Mouse (Mus musculus) heart, embryonic 16.5 days (tissue): ENCODE results near the gene Dcxr. TPM values are rescaled to one million over a fixed set of nuclear protein-coding genes. Genes with fewer than 3 reads are reported as not detected.
"Not testable (repeated sequence)": the region's sequence is repeated elsewhere in the genome, so short reads cannot be mapped to it uniquely, and the experiment has no call there.

ENCODE experiments used
- ATAC-seq: fragments of 200-750 bp; cut with Nextera tagmentation; replicated peaks from 2 replicates; pipeline ENCODE4 v1.8.0; 2017; ENCODE audit warnings: moderate number of reproducible peaks; ENCODE audit not compliant: insufficient read depth, low FRiP score; ENCODE audit errors: extremely low read depth
- H3K27ac ChIP-seq: fragments of 300-500 bp; sonication (generic); 2 replicates; pipeline ENCODE4 v1.5.1; 2014; ENCODE audit warnings: mild to moderate bottlenecking, low read length, control low read depth, moderate library complexity
- H3K27me3 ChIP-seq: fragments of 300-500 bp; sonication (generic); 2 replicates; pipeline ENCODE4 v1.6.1; 2014; ENCODE audit warnings: low read length, mixed read lengths; ENCODE audit not compliant: control insufficient read depth, insufficient read depth
- H3K36me3 ChIP-seq: fragments of 300-500 bp; sonication (generic); 2 replicates; pipeline ENCODE4 v1.6.1; 2014; ENCODE audit not compliant: control insufficient read depth, insufficient read depth
- H3K4me1 ChIP-seq: fragments of 300-500 bp; sonication (generic); 2 replicates; pipeline ENCODE4 v1.6.1; 2014; ENCODE audit warnings: low read length, mixed read lengths; ENCODE audit not compliant: control insufficient read depth, insufficient read depth
- H3K4me2 ChIP-seq: fragments of 300-500 bp; sonication (generic); 2 replicates; pipeline ENCODE4 v1.6.1; 2014; ENCODE audit warnings: low read depth, mild to moderate bottlenecking, control low read depth, low read length
- H3K4me3 ChIP-seq: fragments of 300-500 bp; sonication (generic); 2 replicates; pipeline ENCODE4 v1.5.1; 2014; ENCODE audit warnings: mild to moderate bottlenecking, control low read depth, low read length
- H3K9ac ChIP-seq: fragments of 300-500 bp; sonication (generic); 2 replicates; pipeline ENCODE4 v1.6.1; 2014; ENCODE audit warnings: low read length, control low read depth
- H3K9me3 ChIP-seq: fragments of 300-500 bp; sonication (generic); replicated peaks from 2 replicates; pipeline ENCODE4 v1.6.1; 2016; ENCODE audit warnings: low read length; ENCODE audit not compliant: control insufficient read depth
- WGBS: fragments of 180-500 bp; shearing (Covaris S2); extraction: QIAGEN DNeasy Blood & Tissue Kit; methylation state at CpG from one replicate; pipeline ENCODE4 v1.1.7; 2014; 5-methylcytosine and 5-hydroxymethylcytosine counted together
- polyA plus RNA-seq: library from polyadenylated mRNA; unstranded; fragments of >200 nt; fragmentation: Nextera tagmentation; extraction: Ambion mirVana; gene quantifications from 2 replicates; pipeline ENCODE4 v1.2.1, GENCODE M21; 2015

Dcxr gene
- polyA plus RNA-seq, 1 experiment from 2014 or later: 15.3 TPM

GRCm38 (mm10) chr11:120731858-120732680 lies 5.0 kb upstream of the Dcxr start, which contains the start of gene Cbr2:
Cbr2 (minus strand) TSS chr11:120732114.
- 56% methylated on average over 12 of the region's 12 CpGs for WGBS
- Histone ChIP-seq H3K9me3 (no peaks in the 10 kb centered on the region), H3K4me2 (no peak within 1 kb of the TSS), H3K9ac (no peak within 1 kb of the TSS), H3K27ac (0 out of 2 replicates have a peak within 1 kb of the TSS, but pooled peaks have one; percentile 31), H3K4me1 (peaks cover 2% of the 10 kb centered on the region; the same call in 1 of the 2 replicates), H3K4me3 (no peak within 1 kb of the TSS), H3K27me3 (no peaks in the 10 kb centered on the region), H3K36me3 (no peaks in the 10 kb centered on the region)
- ATAC-seq: no peak

- no peak overlapping the region for H3K4me2 ChIP-seq
- peaks cover 7% of the 10 kb centered on the region for H3K4me1 ChIP-seq
- ATAC-seq: no peak
- H3K4me3 ChIP-seq: no peak overlapping the region
- H3K27ac ChIP-seq: 0 out of 2 replicates have a peak overlapping the region, but pooled peaks have one; percentile 31
- H3K36me3 ChIP-seq: no peaks in the 10 kb centered on the region
- H3K27me3 ChIP-seq: no peaks in the 10 kb centered on the region
- WGBS: 91% methylated on average over 1 of the region's 1 CpGs
- no peak overlapping the region for H3K9ac ChIP-seq
- H3K9me3 ChIP-seq: no peaks in the 10 kb centered on the region
Observed at GRCm38 (mm10) chr11:120731395-120731794, 4.3 kb upstream of the Dcxr start.

- ATAC-seq: no peak
- WGBS: 86% methylated on average over 10 of the region's 10 CpGs
- Histone ChIP-seq H3K36me3 (no peaks in the 10 kb centered on the region), H3K4me2 (no peak overlapping the region), H3K4me1 (peaks cover 7% of the 10 kb centered on the region), H3K9ac (no peak overlapping the region), H3K27ac (no peak overlapping the region), H3K27me3 (0 out of 2 replicates have a peak, but pooled peaks cover 7% of the 10 kb centered on the region), H3K9me3 (no peaks in the 10 kb centered on the region), H3K4me3 (no peak overlapping the region)
Observed at GRCm38 (mm10) chr11:120730331-120730870, 3.3 kb upstream of the Dcxr start.

GRCm38 (mm10) chr11:120729432-120730050 lies 2.5 kb upstream of the Dcxr start:
- H3K4me2 ChIP-seq: 0 out of 2 replicates have a peak overlapping the region, but pooled peaks have one; percentile 12
- H3K9ac ChIP-seq, H3K27me3 ChIP-seq, ATAC-seq, H3K36me3 ChIP-seq, H3K9me3 ChIP-seq, H3K4me1 ChIP-seq, H3K27ac ChIP-seq, H3K4me3 ChIP-seq: not testable (repeated sequence)
- WGBS: 4% methylated on average over 17 of the region's 21 CpGs

- Histone ChIP-seq H3K9ac (no peak overlapping the region), H3K9me3 (no peaks in the 10 kb centered on the region), H3K4me1 (peaks cover 7% of the 10 kb centered on the region), H3K4me3 (no peak overlapping the region), H3K27me3 (0 out of 2 replicates have a peak, but pooled peaks cover 7% of the 10 kb centered on the region), H3K27ac (no peak overlapping the region), H3K4me2 (no peak overlapping the region), H3K36me3 (no peaks in the 10 kb centered on the region)
- 65% methylated on average over 11 of the region's 11 CpGs for WGBS
- no peak for ATAC-seq
Observed at GRCm38 (mm10) chr11:120728530-120729240, 1.6 kb upstream of the Dcxr start.

- Histone ChIP-seq H3K4me2 (peak overlapping the region; percentile 95), H3K4me3 (peak overlapping the region; percentile 73; the same call in 1 of the 2 replicates), H3K36me3 (no peaks in the 10 kb centered on the region), H3K9me3 (no peaks in the 10 kb centered on the region), H3K27me3 (peaks cover 17% of the 10 kb centered on the region), H3K9ac (no peak overlapping the region), H3K27ac (no peak overlapping the region), H3K4me1 (peaks cover 6% of the 10 kb centered on the region)
- no peak for ATAC-seq
- WGBS: 57% methylated on average over 12 of the region's 12 CpGs
Observed at GRCm38 (mm10) chr11:120727564-120727963, 483 bp upstream of the Dcxr start.

- H3K36me3 ChIP-seq: no peaks in the 10 kb centered on the region
- peak overlapping the region; percentile 73 for H3K4me3 ChIP-seq
- no peaks in the 10 kb centered on the region for H3K9me3 ChIP-seq
- H3K27ac ChIP-seq: no peak overlapping the region
- H3K4me2 ChIP-seq: peak overlapping the region; percentile 95
- peaks cover 22% of the 10 kb centered on the region for H3K27me3 ChIP-seq
- peaks cover 10% of the 10 kb centered on the region for H3K4me1 ChIP-seq
- ATAC-seq: peak; percentile 19; the same call in 1 of the 2 replicates
- 23% methylated on average over 35 of the region's 36 CpGs for WGBS
- peak overlapping the region; percentile 73 for H3K9ac ChIP-seq
Observed at GRCm38 (mm10) chr11:120726243-120727168, 575 bp downstream of the Dcxr start.

GRCm38 (mm10) chr11:120723509-120723908 lies 3.6 kb downstream of the Dcxr start:
- no peak overlapping the region for H3K4me2 ChIP-seq
- H3K27ac ChIP-seq: no peak overlapping the region
- H3K9ac ChIP-seq: no peak overlapping the region
- peaks cover 18% of the 10 kb centered on the region for H3K4me1 ChIP-seq
- 83% methylated on average over 7 of the region's 7 CpGs for WGBS
- peaks cover 6% of the 10 kb centered on the region; the same call in 1 of the 2 replicates for H3K36me3 ChIP-seq
- H3K9me3 ChIP-seq: no peaks in the 10 kb centered on the region
- peaks cover 30% of the 10 kb centered on the region for H3K27me3 ChIP-seq
- H3K4me3 ChIP-seq: no peak overlapping the region
- no peak for ATAC-seq
